Mouse (Mus musculus) stomach, embryonic 15.5 days (tissue): Measurements from ENCODE around the gene Plekha4. TPM values are rescaled to one million over a fixed set of nuclear protein-coding genes. Genes with fewer than 3 reads are reported as not detected.
"Not testable (repeated sequence)": the region's sequence is repeated elsewhere in the genome, so short reads cannot be mapped to it uniquely, and the experiment has no call there.

Experiments
- ATAC-seq: fragments of 200-750 bp; cut with Nextera tagmentation; 2 replicates; pipeline ENCODE4 v1.8.0; 2017; ENCODE audit warnings: low read depth, moderate number of reproducible peaks, moderate TSS enrichment; ENCODE audit not compliant: insufficient read depth, low FRiP score
- H3K27ac ChIP-seq: fragments of 300-500 bp; sonication (generic); 2 replicates; pipeline ENCODE4 v1.5.1; 2015; ENCODE audit warnings: mild to moderate bottlenecking, inconsistent platforms
- H3K27me3 ChIP-seq: fragments of 300-500 bp; sonication (generic); replicated peaks from 2 replicates; pipeline ENCODE4 v1.6.1; 2015; ENCODE audit warnings: inconsistent platforms
- H3K36me3 ChIP-seq: fragments of 300-500 bp; sonication (generic); 2 replicates; pipeline ENCODE4 v1.6.1; 2015; ENCODE audit warnings: inconsistent platforms
- H3K4me1 ChIP-seq: fragments of 300-500 bp; sonication (generic); 2 replicates; pipeline ENCODE4 v1.6.1; 2015; ENCODE audit warnings: inconsistent platforms
- H3K4me2 ChIP-seq: fragments of 300-500 bp; sonication (generic); 2 replicates; pipeline ENCODE4 v1.6.1; 2015; ENCODE audit warnings: mild to moderate bottlenecking, inconsistent platforms
- H3K4me3 ChIP-seq: fragments of 300-500 bp; sonication (generic); replicated peaks from 2 replicates; pipeline ENCODE4 v1.5.1; 2015; ENCODE audit warnings: inconsistent platforms
- H3K9ac ChIP-seq: fragments of 300-500 bp; sonication (generic); 2 replicates; pipeline ENCODE4 v1.6.1; 2015; ENCODE audit warnings: inconsistent platforms
- H3K9me3 ChIP-seq: fragments of 300-500 bp; sonication (generic); 2 replicates; pipeline ENCODE4 v1.6.1; 2016; ENCODE audit warnings: inconsistent platforms
- WGBS: fragments of 180-500 bp; shearing (Covaris S2); methylation state at CpG from one replicate; pipeline ENCODE4 v1.1.7; 2015; 5-methylcytosine and 5-hydroxymethylcytosine counted together
- polyA plus RNA-seq: library from polyadenylated mRNA; unstranded; fragments of >200 nt; fragmentation: Nextera tagmentation; extraction: Ambion mirVana; gene quantifications from 2 replicates; pipeline ENCODE4 v1.2.1, GENCODE M21; 2015

Plekha4 gene
- polyA plus RNA-seq, 1 experiment from 2014 or later = 2.9 TPM

DNA sequence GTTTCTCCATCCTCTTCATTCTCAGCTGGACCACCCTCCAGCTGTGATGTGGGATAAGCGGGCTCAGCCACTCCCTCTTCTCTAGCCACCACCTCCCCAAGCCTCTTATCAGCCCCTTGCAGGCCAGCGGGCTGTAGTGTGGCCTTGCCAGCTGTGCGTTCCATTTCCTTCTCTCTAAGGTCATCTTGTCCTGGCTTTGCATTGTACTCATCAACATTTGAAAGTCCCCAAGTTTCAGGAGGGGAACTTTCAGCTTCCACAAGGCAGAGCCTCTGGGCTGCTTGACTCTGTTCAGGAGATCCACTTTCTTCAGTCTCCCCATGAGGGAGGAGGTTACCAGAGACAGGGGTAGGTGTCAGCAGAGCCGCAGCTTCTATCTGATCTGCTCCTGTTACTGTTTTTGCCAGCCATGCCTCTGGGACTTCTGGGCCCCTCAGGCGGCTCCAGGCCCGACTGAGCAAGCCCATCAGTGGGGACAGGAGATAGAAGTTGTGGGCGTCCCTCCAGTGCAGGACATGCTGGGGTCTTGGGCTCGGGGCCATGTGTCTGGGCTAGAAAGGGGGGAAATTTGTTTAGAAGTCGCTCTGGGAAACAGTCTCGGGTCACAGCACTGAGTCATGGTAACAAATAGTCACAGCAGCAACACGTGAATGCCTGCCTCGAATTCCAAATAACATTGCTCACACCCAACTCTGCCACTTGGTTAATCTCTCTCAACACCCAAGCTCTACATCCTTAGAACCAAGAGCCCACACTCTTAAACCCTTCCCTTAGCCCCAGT is 1.1 kb upstream of the Plekha4 start:
- Histone ChIP-seq H3K4me3 (peak overlapping the region; percentile 78), H3K9me3 (no peaks in the 10 kb centered on the region), H3K27me3 (no peaks in the 10 kb centered on the region), H3K4me1 (peaks cover 25% of the 10 kb centered on the region), H3K9ac (peak overlapping the region; percentile 78), H3K36me3 (no peaks in the 10 kb centered on the region), H3K4me2 (peak overlapping the region; percentile 78), H3K27ac (peak overlapping the region; percentile 95)
- peak; percentile 67 for ATAC-seq
- WGBS = 20% methylated on average over 12 of the region's 12 CpGs

DNA sequence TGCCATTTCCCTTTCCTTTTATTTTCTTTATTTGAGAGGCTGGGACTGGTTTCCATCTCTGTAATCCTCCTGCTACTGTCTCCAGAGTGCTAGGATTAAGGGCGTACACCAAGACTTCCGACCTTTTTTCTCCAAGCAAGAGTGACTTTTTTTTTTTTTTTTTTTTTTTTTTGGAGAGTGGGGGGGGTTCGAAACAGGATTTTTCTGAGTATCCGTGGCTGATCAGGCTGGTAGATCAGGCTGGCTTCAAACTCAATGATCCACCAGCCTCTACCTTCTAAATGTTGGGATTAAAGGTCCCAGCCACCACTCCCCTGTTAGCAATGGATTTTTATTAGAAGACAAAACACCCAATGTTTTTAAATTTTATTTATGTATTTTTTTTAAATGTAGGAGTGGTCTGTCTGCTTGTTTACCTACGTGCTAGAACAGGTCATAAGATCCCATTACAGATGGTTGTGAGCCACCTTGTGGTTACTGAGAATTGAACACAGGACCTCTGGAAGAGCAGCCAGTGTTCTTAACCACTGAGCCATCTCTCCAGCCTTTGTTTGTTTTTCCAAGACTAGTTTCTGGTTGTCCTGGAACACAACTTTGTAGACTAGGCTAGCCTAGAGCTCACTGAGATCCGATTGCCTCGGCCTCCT is 467 bp downstream of the Plekha4 start:
- ATAC-seq = no peak
- Histone ChIP-seq H3K27me3 (no peaks in the 10 kb centered on the region), H3K27ac (peak overlapping the region; percentile 95), H3K4me1 (peaks cover 35% of the 10 kb centered on the region), H3K4me3 (peak overlapping the region; percentile 78), H3K9me3 (no peaks in the 10 kb centered on the region), H3K4me2 (peak overlapping the region; percentile 78), H3K36me3 (no peaks in the 10 kb centered on the region), H3K9ac (no peak overlapping the region)
- WGBS = 23% methylated on average over 7 of the region's 7 CpGs

DNA sequence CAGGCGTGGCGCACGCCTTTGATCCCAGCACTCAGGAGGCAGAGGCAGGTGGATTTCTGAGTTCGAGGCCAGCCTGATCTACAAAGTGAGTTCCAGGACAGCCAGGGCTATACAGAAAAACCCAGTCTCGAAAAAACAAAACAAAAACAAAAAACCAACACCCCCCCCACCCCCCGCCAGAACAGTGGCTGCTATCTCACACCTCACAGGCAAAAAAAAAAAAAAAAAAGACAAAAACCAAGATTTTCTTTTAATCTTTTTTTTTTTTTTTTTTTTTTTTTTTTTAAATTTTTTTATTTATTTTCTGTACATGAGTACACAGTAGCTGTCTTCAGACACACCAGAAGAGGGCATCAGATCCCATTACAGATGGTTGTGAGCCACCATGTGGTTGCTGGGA is 1.0 kb downstream of the Plekha4 start:
- not testable (repeated sequence) for H3K4me2 ChIP-seq, H3K27me3 ChIP-seq, H3K27ac ChIP-seq, H3K36me3 ChIP-seq, ATAC-seq, H3K9me3 ChIP-seq, H3K4me3 ChIP-seq, H3K9ac ChIP-seq
- H3K4me1 ChIP-seq = peaks cover 35% of the 10 kb centered on the region
- 88% methylated on average over 6 of the region's 6 CpGs for WGBS

DNA sequence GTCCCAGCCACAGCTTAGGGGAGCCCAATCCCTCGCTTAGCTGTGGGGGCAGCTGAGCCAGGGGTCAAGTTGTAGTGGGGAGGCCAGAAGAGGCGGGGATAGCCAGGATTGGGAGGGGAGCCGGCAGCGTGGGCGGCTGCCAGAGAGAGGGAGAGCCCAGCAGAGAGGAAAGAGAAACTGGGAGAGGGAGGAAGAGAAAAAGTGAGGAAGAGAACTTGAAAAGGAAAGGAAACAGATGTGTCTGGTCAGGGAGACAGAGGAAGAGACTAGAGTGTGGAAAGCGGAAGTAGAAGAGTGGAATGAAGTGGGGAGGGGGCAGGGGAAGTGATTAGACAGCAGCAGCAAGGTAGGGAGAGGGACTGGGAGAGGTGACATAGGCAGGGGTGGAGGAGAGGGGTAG is 3.3 kb downstream of the Plekha4 start:
- Histone ChIP-seq H3K9ac (no peak overlapping the region), H3K36me3 (no peaks in the 10 kb centered on the region), H3K9me3 (no peaks in the 10 kb centered on the region), H3K4me3 (no peak overlapping the region), H3K27me3 (no peaks in the 10 kb centered on the region), H3K4me1 (peaks cover 25% of the 10 kb centered on the region), H3K27ac (peak overlapping the region; percentile 2; the same call in 1 of the 2 replicates), H3K4me2 (peak overlapping the region; percentile 29; the same call in 1 of the 2 replicates)
- 10% methylated on average over 6 of the region's 6 CpGs for WGBS
- no peak for ATAC-seq

DNA sequence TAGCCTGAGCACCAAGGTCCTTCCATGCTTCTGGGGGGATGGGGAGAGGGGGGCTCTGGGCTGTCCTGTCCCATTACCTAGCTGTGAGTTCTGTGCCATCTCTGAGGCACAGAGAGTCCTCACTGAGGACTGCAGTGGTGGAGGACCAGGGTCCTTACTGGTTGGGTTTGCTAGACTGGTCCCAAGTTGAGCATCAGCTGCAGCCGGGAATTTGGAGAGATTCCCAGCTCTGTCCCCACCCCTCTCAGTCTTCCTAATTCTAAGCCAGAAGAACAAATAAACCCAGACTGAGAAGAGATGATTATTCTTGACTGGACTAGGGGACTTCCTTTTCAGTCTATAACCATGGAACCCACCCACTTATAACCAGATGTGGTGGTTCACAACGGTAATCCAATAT is 4.5 kb downstream of the Plekha4 start:
- Histone ChIP-seq H3K27ac (peak overlapping the region; percentile 63), H3K27me3 (no peaks in the 10 kb centered on the region), H3K4me1 (peaks cover 16% of the 10 kb centered on the region; the same call in 1 of the 2 replicates), H3K36me3 (no peaks in the 10 kb centered on the region), H3K9me3 (no peaks in the 10 kb centered on the region), H3K4me3 (no peak overlapping the region), H3K4me2 (peak overlapping the region; percentile 29), H3K9ac (no peak overlapping the region)
- 31% methylated on average over 2 of the region's 2 CpGs for WGBS
- no peak for ATAC-seq

DNA sequence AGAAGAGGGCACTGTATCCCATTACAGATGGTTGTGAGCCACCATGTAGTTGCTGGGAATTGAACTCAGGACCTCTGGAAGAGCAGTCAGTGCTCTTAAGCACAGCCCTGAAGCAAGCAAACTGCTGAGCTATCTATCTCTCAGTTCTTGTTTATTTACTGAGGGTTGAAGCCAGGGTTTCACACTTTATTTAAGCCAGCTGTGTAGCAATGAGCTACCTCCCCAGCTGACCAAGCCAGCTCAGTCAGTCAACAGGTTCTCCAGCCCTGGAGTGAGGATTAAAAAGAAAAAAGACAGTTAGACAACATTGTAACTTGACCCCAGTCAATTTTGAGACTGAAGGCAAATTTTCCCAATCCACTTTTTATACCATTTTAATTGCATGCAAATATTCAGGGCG is 9.5 kb downstream of the Plekha4 start:
- no peaks in the 10 kb centered on the region for H3K27me3 ChIP-seq
- H3K4me3 ChIP-seq = no peak overlapping the region
- H3K9me3 ChIP-seq = no peaks in the 10 kb centered on the region
- ATAC-seq = no peak
- no peak overlapping the region for H3K27ac ChIP-seq
- H3K9ac ChIP-seq = no peak overlapping the region
- 78% methylated on average over 1 of the region's 1 CpGs for WGBS
- H3K4me1 ChIP-seq = peaks cover 9% of the 10 kb centered on the region
- no peaks in the 10 kb centered on the region for H3K36me3 ChIP-seq
- H3K4me2 ChIP-seq = no peak overlapping the region

DNA sequence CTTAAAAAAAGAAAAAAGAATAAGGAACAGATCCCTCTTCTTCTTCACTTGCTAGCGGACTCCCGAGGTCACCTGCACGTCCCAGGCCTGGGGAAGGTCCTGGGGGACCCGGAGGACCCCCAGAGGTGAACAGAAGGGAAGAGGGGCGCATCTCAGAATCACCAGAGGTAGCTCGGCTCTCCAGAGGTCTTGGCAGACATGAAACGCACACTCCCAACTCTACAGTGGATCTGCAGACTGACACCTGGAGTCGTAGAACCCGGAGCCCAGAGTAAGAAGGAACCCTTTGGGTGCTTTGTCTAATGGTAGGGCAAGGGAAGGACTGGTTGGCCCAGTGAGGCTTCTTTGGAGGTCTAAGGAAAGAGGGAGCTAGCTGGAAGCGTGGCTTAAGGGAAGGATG is 11.5 kb downstream of the Plekha4 start:
- ATAC-seq = no peak
- 79% methylated on average over 10 of the region's 10 CpGs for WGBS
- Histone ChIP-seq H3K4me1 (peaks cover 6% of the 10 kb centered on the region), H3K27me3 (no peaks in the 10 kb centered on the region), H3K27ac (no peak overlapping the region), H3K36me3 (no peaks in the 10 kb centered on the region), H3K4me2 (peak overlapping the region; percentile 73), H3K4me3 (peak overlapping the region; percentile 50), H3K9ac (peak overlapping the region; percentile 1; the same call in 1 of the 2 replicates), H3K9me3 (no peaks in the 10 kb centered on the region)

DNA sequence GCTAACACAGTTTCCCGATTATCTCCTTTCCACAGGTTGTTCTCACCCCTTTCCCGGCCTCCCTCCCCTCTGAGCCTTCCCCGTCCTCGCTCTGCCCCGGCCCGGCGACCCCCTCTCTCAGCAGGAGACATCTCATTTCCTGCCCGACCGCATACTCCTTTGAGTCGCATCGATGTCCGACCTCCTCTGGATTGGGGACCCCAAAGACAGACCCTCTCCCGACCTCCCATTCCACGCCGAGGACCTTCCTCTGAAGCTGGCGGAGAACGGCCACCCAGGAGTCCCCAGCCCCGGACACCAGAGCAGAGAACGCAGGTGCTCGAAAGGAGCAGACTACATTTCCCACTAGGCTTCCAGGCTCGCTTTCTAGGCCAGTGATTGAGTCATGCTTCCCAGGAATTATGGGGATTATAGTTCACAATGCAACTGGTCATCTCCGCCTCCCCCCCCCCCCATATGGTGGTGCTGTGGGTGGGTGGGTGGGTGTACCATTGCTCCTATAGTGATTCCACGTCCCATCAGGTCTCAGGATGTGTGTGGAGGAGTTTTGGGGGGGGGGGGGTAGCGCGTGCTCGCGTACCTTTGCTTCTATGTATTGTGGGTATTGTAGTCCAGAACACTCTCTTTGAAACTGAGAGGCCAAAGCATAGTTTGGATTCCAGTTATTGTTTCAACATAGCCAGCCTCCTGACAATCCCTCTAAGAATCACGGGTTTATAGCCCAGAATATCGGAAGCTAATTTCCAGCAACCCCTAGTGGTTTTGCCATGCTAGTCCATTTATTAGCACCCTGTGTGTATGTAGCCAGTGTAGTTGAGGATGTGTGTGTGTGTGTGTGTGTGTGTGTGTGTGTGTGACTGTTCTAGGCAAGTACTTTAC is 12.3 kb downstream of the Plekha4 start:
- 2% methylated on average over 29 of the region's 29 CpGs for WGBS
- ATAC-seq = peak; percentile 79; the same call in 1 of the 2 replicates
- Histone ChIP-seq H3K27me3 (no peaks in the 10 kb centered on the region), H3K27ac (no peak overlapping the region), H3K4me3 (peak overlapping the region; percentile 50), H3K9me3 (no peaks in the 10 kb centered on the region), H3K9ac (peak overlapping the region; percentile 1; the same call in 1 of the 2 replicates), H3K4me1 (peaks cover 6% of the 10 kb centered on the region), H3K4me2 (peak overlapping the region; percentile 73), H3K36me3 (no peaks in the 10 kb centered on the region)

DNA sequence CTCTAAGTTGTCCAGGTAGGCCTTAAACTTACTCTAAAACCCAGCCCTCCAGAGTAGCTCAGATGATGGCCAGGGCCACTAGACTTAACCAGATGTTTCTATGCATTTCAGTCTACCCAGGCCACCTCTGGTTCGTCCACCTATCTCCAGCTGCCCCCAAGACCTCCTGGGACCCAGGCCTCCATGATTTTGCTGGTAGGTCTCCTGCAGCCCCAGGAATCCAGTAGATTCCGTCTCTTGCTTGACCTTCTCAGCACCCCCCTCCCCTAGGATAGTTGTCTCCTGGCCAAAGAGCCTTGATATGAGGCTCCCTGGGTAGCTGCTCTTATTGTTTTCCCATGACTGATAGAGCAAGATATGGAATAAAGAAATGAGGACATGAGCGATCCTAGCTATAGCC is 13.0 kb downstream of the Plekha4 start:
- Histone ChIP-seq H3K9ac (no peak overlapping the region), H3K27me3 (no peaks in the 10 kb centered on the region), H3K4me2 (no peak overlapping the region), H3K4me3 (no peak overlapping the region), H3K36me3 (no peaks in the 10 kb centered on the region), H3K4me1 (peaks cover 6% of the 10 kb centered on the region), H3K27ac (no peak overlapping the region), H3K9me3 (no peaks in the 10 kb centered on the region)
- ATAC-seq = no peak
- WGBS = 78% methylated on average over 3 of the region's 3 CpGs

DNA sequence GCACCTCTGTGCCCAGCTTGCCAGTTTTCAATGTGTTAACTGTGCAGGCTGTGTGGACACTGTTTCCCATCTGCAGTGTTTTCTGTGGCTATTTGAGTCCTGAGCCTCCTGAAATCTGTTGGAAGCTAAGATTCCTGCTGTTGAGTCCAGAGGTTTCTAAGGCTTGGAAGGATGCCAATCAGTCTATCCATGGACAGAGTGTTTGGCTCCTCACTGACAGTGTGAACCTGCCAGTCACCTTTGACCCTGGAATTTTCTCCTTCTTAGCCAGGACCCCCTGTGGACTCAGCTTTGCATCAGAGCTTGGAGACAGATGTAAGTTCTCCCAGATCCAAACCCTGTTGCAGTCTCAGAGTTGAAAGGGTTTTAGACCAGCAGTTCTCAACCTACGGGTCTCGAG is 14.1 kb downstream of the Plekha4 start:
- Histone ChIP-seq H3K27me3 (no peaks in the 10 kb centered on the region), H3K4me3 (no peak overlapping the region), H3K9me3 (no peaks in the 10 kb centered on the region), H3K36me3 (no peaks in the 10 kb centered on the region), H3K4me2 (no peak overlapping the region), H3K9ac (no peak overlapping the region), H3K27ac (no peak overlapping the region), H3K4me1 (peaks cover 6% of the 10 kb centered on the region)
- ATAC-seq = no peak
- WGBS = 65% methylated on average over 2 of the region's 2 CpGs

DNA sequence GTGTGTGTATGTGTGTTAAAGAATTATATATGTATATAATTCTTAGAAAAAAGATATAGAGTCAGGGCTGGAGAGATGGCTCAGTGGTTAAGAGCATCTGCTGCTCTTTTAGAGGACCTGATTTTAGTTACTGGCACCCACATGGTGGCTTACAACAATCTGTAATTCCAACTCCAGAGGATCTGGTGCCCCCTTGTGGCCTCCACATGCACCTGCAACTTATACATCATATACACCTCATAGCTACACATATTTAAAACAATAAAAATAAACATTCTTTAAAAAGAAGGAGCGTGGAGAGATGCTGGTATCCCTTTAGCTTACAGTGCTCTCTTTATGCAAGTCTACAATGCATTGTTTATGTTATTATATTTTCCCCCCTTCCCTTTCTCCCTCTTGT is 18.4 kb downstream of the Plekha4 start:
- no peak overlapping the region for H3K4me3 ChIP-seq
- 85% methylated on average over 1 of the region's 1 CpGs for WGBS
- H3K4me1 ChIP-seq = no peaks in the 10 kb centered on the region
- H3K4me2 ChIP-seq = no peak overlapping the region
- ATAC-seq = no peak
- no peaks in the 10 kb centered on the region for H3K36me3 ChIP-seq
- H3K9ac ChIP-seq = no peak overlapping the region
- no peak overlapping the region for H3K27ac ChIP-seq
- no peaks in the 10 kb centered on the region for H3K27me3 ChIP-seq
- H3K9me3 ChIP-seq = no peaks in the 10 kb centered on the region
